Mouse (Mus musculus) MEL-GATA-1-ER (cell line): Measurements from ENCODE around the gene Slc13a5.

Experiments
- DNase-seq: peaks from one replicate; pipeline ENCODE4 v3.0.0-alpha.2; 2012; ENCODE audit warnings: low read depth; ENCODE audit errors: extremely low read depth

Gene Slc13a5

GRCm38 (mm10) chr11:72266960-72267560, at the start of gene Slc13a5:
TSS of gene Slc13a5 (minus strand) at chr11:72267222.
- DNase-seq, result no peak

GRCm38 (mm10) chr11:72314151-72314895, 47.3 kb upstream of the Slc13a5 start, which contains the start of gene Fbxo39:
TSS of gene Fbxo39 (plus strand) at chr11:72314444.
- DNase-seq, result no peak

- DNase-seq, result no peak
Measured at GRCm38 (mm10) chr11:72311355-72312001, 44.5 kb upstream of the Slc13a5 start.

- DNase-seq, result peak; percentile 27
Measured at GRCm38 (mm10) chr11:72310491-72310890, 43.5 kb upstream of the Slc13a5 start.

- peak; percentile 50 for DNase-seq
Measured at GRCm38 (mm10) chr11:72308982-72309381, 42.0 kb upstream of the Slc13a5 start.

GRCm38 (mm10) chr11:72307461-72307860, 40.4 kb upstream of the Slc13a5 start:
- DNase-seq, result no peak

- no peak for DNase-seq
Measured at GRCm38 (mm10) chr11:72302230-72302629, 35.2 kb upstream of the Slc13a5 start.

- DNase-seq, result no peak
Measured at GRCm38 (mm10) chr11:72301334-72301733, 34.3 kb upstream of the Slc13a5 start, which contains the start of gene Xaf1. TSS of gene Xaf1 (plus strand) at chr11:72301629.

- no peak for DNase-seq
Measured at GRCm38 (mm10) chr11:72293116-72293515, 26.1 kb upstream of the Slc13a5 start.

- DNase-seq, result no peak
Measured at GRCm38 (mm10) chr11:72287543-72287942, 20.5 kb upstream of the Slc13a5 start.

- no peak for DNase-seq
Measured at GRCm38 (mm10) chr11:72287126-72287525, 20.1 kb upstream of the Slc13a5 start.

- DNase-seq, result no peak
Measured at GRCm38 (mm10) chr11:72286651-72287050, 19.6 kb upstream of the Slc13a5 start.

- no peak for DNase-seq
Measured at GRCm38 (mm10) chr11:72285971-72286480, 19.0 kb upstream of the Slc13a5 start.

- DNase-seq, result no peak
Measured at GRCm38 (mm10) chr11:72284532-72285182, 17.6 kb upstream of the Slc13a5 start.

- no peak for DNase-seq
Measured at GRCm38 (mm10) chr11:72283486-72284224, 16.6 kb upstream of the Slc13a5 start.

- DNase-seq, result no peak
Measured at GRCm38 (mm10) chr11:72281852-72282400, 14.9 kb upstream of the Slc13a5 start.

- DNase-seq, result no peak
Measured at GRCm38 (mm10) chr11:72281143-72281851, 14.3 kb upstream of the Slc13a5 start.

GRCm38 (mm10) chr11:72273341-72273740, 6.3 kb upstream of the Slc13a5 start:
- no peak for DNase-seq

- DNase-seq, result no peak
Measured at GRCm38 (mm10) chr11:72271761-72272160, 4.7 kb upstream of the Slc13a5 start.
